Mouse (Mus musculus) midbrain, embryonic 16.5 days (tissue): ENCODE data around the gene Mrpl40. TPM values are rescaled to one million over a fixed set of nuclear protein-coding genes. Genes with fewer than 3 reads are reported as not detected.

Experiments
- ATAC-seq: fragments of 200-750 bp; cut with Nextera tagmentation; 2 replicates; pipeline ENCODE4 v1.8.0; 2017; ENCODE audit warnings: moderate TSS enrichment
- H3K27ac ChIP-seq: fragments of 300-500 bp; sonication (generic); 2 replicates; pipeline ENCODE4 v1.5.1; 2014; ENCODE audit warnings: mild to moderate bottlenecking, low read length, mixed read lengths
- H3K27me3 ChIP-seq: fragments of 300-500 bp; sonication (generic); 2 replicates; pipeline ENCODE4 v1.6.1; 2014; ENCODE audit warnings: low read depth, low read length, mixed read lengths; ENCODE audit not compliant: control insufficient read depth, insufficient read depth
- H3K36me3 ChIP-seq: fragments of 300-500 bp; sonication (generic); 2 replicates; pipeline ENCODE4 v1.6.1; 2014; ENCODE audit warnings: mild to moderate bottlenecking, low read length, moderate library complexity, mixed read lengths; ENCODE audit not compliant: control insufficient read depth, insufficient read depth
- H3K4me1 ChIP-seq: fragments of 300-500 bp; sonication (generic); 2 replicates; pipeline ENCODE4 v1.6.1; 2014; ENCODE audit warnings: mild to moderate bottlenecking, low read length, mixed read lengths; ENCODE audit not compliant: control insufficient read depth, insufficient read depth
- H3K4me2 ChIP-seq: fragments of 300-500 bp; sonication (generic); 2 replicates; pipeline ENCODE4 v1.6.1; 2014; ENCODE audit warnings: mild to moderate bottlenecking, low read length, mixed read lengths
- H3K4me3 ChIP-seq: fragments of 300-500 bp; sonication (generic); 2 replicates; pipeline ENCODE4 v1.5.1; 2014; ENCODE audit warnings: low read depth, mild to moderate bottlenecking, low read length, moderate library complexity, mixed read lengths
- H3K9ac ChIP-seq: fragments of 300-500 bp; sonication (generic); 2 replicates; pipeline ENCODE4 v1.6.1; 2014; ENCODE audit warnings: low read depth, low read length, mixed read lengths
- H3K9me3 ChIP-seq: fragments of 300-500 bp; sonication (generic); replicated peaks from 2 replicates; pipeline ENCODE4 v1.6.1; 2014; ENCODE audit warnings: mild to moderate bottlenecking, low read length, mixed read lengths; ENCODE audit not compliant: control insufficient read depth, poor library complexity, severe bottlenecking
- WGBS: fragments of 180-500 bp; shearing (Covaris S2); extraction: QIAGEN DNeasy Blood & Tissue Kit; methylation state at CpG from one replicate; pipeline ENCODE4 v1.1.7; 2014; 5-methylcytosine and 5-hydroxymethylcytosine counted together
- polyA plus RNA-seq: library from polyadenylated mRNA; unstranded; fragments of >200 nt; fragmentation: Nextera tagmentation; extraction: Ambion mirVana; gene quantifications from 2 replicates; pipeline ENCODE4 v1.2.1, GENCODE M21; 2015

The Mrpl40 gene
- polyA plus RNA-seq, 1 experiment from 2014 or later, result 65.8 TPM

DNA sequence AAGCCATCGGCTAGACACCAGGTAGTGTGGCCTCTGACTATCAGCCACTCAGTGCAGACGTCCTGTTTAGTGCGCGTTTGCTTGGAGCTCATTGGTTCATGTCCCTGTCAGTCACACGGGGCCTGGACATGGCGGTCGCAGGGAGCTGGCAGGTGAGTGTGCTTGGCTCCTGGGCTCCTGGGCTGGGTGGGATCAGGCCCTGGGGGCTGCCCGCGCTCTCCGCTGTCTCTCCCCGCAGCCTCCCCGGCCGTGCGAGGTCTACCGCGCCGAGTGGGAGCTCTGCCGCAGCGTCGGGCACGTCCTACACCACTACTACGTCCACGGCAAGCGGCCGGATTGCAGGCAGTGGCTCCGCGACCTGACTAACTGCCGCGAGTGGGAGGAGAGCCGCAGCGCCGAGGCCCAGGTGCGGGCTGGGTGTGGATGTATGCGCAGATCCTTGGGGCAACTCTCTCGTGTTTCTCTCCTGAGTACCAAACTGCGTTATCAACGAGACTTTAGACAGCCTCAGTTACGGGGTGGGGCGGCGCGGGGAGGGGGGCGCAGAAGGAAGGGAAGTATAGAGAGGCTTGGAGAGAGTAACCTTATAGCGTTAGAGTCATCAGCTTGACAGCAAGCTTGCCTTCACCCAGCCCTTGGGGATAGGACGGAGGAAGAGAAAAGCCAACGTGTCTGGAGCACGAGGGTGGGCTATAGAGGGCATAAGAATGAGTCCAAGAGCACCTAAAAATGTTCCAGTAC, 40.0 kb downstream of the Mrpl40 start, which contains the start of the genes 2510002D24Rik and Gm28539:
2510002D24Rik (plus strand) TSS at position 111 of the 741 bp plus-strand sequence.
Gm28539 (plus strand) TSS at position 117 of the 741 bp plus-strand sequence.
- ATAC-seq, result peak; percentile 99
- H3K9me3 ChIP-seq, result no peaks in the 10 kb centered on the region
- H3K4me2 ChIP-seq, result peak within 1 kb of the TSS; percentile 80
- peaks cover 4% of the 10 kb centered on the region; the same call in 1 of the 2 replicates for H3K4me1 ChIP-seq
- H3K36me3 ChIP-seq, result peaks cover 6% of the 10 kb centered on the region; the same call in 1 of the 2 replicates
- WGBS, result 1% methylated on average over 46 of the region's 46 CpGs
- H3K4me3 ChIP-seq, result peak within 1 kb of the TSS; percentile 94
- no peaks in the 10 kb centered on the region for H3K27me3 ChIP-seq
- H3K9ac ChIP-seq, result peak within 1 kb of the TSS; percentile 93
- H3K27ac ChIP-seq, result peak within 1 kb of the TSS; percentile 85

DNA sequence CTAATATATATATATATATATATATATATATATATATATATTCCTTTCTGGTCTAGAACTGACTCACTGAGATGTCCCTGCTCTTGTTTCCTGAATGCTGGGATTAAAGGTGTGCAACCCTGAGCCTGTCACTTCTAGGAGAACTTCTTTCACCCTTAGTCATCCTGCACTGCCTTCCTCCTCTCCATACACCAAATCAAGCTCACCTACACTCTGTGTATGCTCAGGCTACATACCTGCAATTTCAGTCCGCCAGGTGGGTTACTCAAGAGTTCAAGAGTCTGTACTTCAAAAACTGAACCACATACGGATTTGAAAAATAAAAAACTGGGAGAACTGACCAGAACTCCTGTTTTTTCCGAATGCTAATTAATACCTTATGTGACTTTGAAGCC, 40.6 kb downstream of the Mrpl40 start:
- H3K4me3 ChIP-seq, result peak overlapping the region; percentile 94
- no peaks in the 10 kb centered on the region for H3K9me3 ChIP-seq
- peak overlapping the region; percentile 85; the same call in 1 of the 2 replicates for H3K27ac ChIP-seq
- H3K9ac ChIP-seq, result no peak overlapping the region; the same call in 1 of the 2 replicates
- peaks cover 8% of the 10 kb centered on the region; the same call in 1 of the 2 replicates for H3K36me3 ChIP-seq
- no peaks in the 10 kb centered on the region for H3K27me3 ChIP-seq
- peak; percentile 60 for ATAC-seq
- peaks cover 4% of the 10 kb centered on the region; the same call in 1 of the 2 replicates for H3K4me1 ChIP-seq
- 33% methylated on average over 3 of the region's 3 CpGs for WGBS
- peak overlapping the region; percentile 80 for H3K4me2 ChIP-seq

DNA sequence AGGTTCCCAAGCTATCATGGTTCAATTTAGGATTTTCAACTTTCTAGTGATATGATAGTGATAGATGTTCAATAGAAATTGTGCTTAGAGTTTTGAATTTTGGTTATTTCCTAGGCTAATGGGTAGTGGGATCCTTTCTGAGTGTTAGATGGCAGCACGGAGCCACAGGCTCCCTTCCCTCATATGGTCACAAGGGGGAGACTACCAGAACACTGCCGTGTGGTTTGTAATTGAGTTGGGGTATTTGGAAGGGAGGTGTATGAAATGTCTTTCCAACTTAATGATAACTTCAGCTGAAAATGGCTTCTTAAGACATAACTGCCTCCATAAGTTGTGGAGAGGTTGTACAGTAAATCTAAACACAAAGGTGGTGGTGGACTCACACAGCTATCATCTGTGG, 43.2 kb downstream of the Mrpl40 start:
- H3K9me3 ChIP-seq, result no peaks in the 10 kb centered on the region
- no peak overlapping the region for H3K4me2 ChIP-seq
- H3K4me1 ChIP-seq, result peaks cover 4% of the 10 kb centered on the region; the same call in 1 of the 2 replicates
- H3K27ac ChIP-seq, result no peak overlapping the region
- WGBS, result 73% methylated on average over 2 of the region's 2 CpGs
- no peaks in the 10 kb centered on the region for H3K27me3 ChIP-seq
- ATAC-seq, result no peak
- H3K36me3 ChIP-seq, result peaks cover 14% of the 10 kb centered on the region
- H3K4me3 ChIP-seq, result no peak overlapping the region
- no peak overlapping the region for H3K9ac ChIP-seq

DNA sequence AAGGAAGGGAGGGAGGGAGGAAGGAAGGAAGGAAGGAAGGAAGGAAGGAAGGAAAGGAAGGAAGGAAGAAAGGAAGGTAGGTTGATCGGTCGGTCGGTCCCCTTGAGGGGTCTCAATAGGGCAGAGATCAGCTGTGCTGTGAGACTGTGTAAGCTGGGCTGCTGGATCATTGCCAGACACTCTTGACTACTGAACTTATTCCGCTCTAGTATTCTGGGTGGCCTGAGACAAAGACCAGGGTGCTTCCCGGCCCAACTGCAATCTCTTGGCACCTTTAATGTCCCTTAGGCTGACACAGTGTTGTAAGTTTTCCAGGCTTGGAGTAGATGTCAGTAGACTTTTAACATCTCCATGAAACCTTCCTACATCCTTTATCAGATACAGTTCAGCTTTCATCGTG, 47.6 kb downstream of the Mrpl40 start:
- 88% methylated on average over 6 of the region's 6 CpGs for WGBS
- Histone ChIP-seq H3K9ac (no peak overlapping the region), H3K27ac (no peak overlapping the region), H3K9me3 (no peaks in the 10 kb centered on the region), H3K36me3 (peaks cover 48% of the 10 kb centered on the region), H3K27me3 (no peaks in the 10 kb centered on the region), H3K4me1 (no peaks in the 10 kb centered on the region), H3K4me3 (no peak overlapping the region), H3K4me2 (no peak overlapping the region)
- ATAC-seq, result no peak

DNA sequence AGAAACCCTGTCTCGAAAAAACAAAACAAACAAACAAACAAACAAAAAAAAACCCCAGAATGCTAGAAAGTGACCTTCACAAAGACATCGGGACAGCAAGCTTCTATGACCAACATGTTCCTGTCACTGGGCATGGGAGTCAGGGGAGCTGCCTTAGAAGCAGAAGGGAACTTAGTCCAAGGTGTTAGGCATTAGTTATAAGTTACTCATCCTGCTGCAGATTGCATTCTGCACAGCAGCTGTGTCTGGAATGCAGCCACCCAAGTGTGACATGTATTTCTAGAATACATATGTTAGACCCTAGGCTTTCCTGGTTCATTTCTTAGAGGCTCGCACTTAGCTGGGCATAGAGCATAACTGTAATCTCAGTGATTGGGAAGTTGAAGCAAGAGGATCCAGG, 48.0 kb downstream of the Mrpl40 start:
- Histone ChIP-seq H3K4me1 (no peaks in the 10 kb centered on the region), H3K4me2 (no peak overlapping the region), H3K9me3 (no peaks in the 10 kb centered on the region), H3K4me3 (no peak overlapping the region), H3K27ac (no peak overlapping the region), H3K36me3 (peaks cover 51% of the 10 kb centered on the region), H3K27me3 (no peaks in the 10 kb centered on the region), H3K9ac (no peak overlapping the region)
- WGBS, result 98% methylated on average over 3 of the region's 3 CpGs
- ATAC-seq, result no peak

DNA sequence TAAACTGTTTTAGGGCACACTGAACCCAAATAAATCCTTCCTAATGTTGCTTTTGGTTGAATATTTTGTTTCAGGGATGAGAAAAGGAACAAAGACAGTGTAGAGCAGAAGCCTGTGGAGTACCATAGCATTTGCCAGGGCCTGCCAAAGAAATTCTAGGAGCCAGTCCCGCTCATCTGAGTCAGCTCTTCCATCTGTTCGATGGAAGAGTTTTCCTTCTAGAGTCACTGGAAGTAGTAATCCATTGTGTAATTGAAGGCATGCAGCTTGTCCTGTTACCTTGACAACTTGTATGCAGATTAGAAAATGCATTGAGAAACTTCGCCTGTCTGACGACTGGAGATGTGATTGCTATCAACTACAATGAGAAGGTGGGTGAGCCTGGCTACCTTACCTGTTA, 53.7 kb downstream of the Mrpl40 start:
- Histone ChIP-seq H3K4me3 (no peak overlapping the region), H3K4me2 (no peak overlapping the region), H3K4me1 (no peaks in the 10 kb centered on the region), H3K9me3 (no peaks in the 10 kb centered on the region), H3K27ac (no peak overlapping the region), H3K36me3 (peaks cover 67% of the 10 kb centered on the region), H3K27me3 (no peaks in the 10 kb centered on the region), H3K9ac (no peak overlapping the region)
- no peak for ATAC-seq
- 66% methylated on average over 4 of the region's 4 CpGs for WGBS

DNA sequence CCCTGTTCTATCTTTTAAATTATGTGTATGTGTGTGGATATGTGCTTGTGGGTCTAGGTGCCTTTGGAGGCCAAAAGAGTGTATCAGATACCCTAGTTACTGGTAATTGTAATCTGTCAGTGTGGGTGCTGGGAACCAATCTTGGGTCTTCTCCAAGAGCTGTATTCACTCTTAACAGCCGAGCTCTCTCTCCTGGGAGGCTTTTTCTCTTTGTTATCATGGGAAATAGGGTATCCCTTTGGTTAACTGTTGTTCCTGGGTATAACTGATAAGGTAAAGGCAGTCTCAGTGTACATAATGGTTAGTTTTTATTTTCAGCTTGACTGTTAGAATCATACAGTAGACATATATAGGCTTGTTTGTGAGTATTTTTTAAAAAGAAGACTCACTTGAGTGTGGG, 54.3 kb downstream of the Mrpl40 start:
- no peak overlapping the region for H3K9ac ChIP-seq
- no peak for ATAC-seq
- WGBS, result 91% methylated on average over 1 of the region's 1 CpGs

More for the DNA sequence above, 54.3 kb downstream of the Mrpl40 start:
- Histone ChIP-seq H3K9me3 (no peaks in the 10 kb centered on the region), H3K4me1 (no peaks in the 10 kb centered on the region), H3K4me3 (no peak overlapping the region), H3K4me2 (no peak overlapping the region), H3K27me3 (no peaks in the 10 kb centered on the region), H3K27ac (no peak overlapping the region), H3K36me3 (peaks cover 65% of the 10 kb centered on the region)

Other genes with a start within 250 kb of the Mrpl40 start
- 240 and 262 TPM in 2 replicates for gene Sept5, start 246.9 kb downstream of the Mrpl40 start, polyA plus RNA-seq
- 104 and 105 TPM in 2 replicates for gene Cldn5, start 100.0 kb downstream of the Mrpl40 start, polyA plus RNA-seq
- gene Ufd1, start 65.1 kb downstream of the Mrpl40 start, polyA plus RNA-seq, result 106 and 107 TPM in 2 replicates
- gene Cdc45, start 64.9 kb downstream of the Mrpl40 start, polyA plus RNA-seq, result 4.4 and 6.1 TPM in 2 replicates
- 45.8 and 50.3 TPM in 2 replicates for gene 2510002D24Rik, start 40.3 kb downstream of the Mrpl40 start, polyA plus RNA-seq
- not detected in 2 replicates for gene Gm28539, start 40.3 kb downstream of the Mrpl40 start, polyA plus RNA-seq
- 18.5 and 20.5 TPM in 2 replicates for gene Hira, start 175 bp upstream of the Mrpl40 start, polyA plus RNA-seq